Mouse (Mus musculus): Measurements from ENCODE around the gene Lhx3. TPM values are rescaled to one million over a fixed set of nuclear protein-coding genes. Genes with fewer than 3 reads are reported as not detected.

Gene Lhx3
- total RNA-seq, 4 experiments from 2014 or later = 0.27 to 0.53 (median 0.31) TPM; not detected in 1

Other genes starting within 250 kb of the Lhx3 start
- gene Camsap1, start 225.0 kb downstream of the Lhx3 start, total RNA-seq (2022) = 100 to 1,000 TPM; 126 to 157 (median 135) TPM
- 10 to 100 TPM; 46.4 to 57.2 (median 52.6) TPM for gene Ubac1, start 186.5 kb downstream of the Lhx3 start, total RNA-seq (2022)
- 10 to 100 TPM; 64.1 to 75.4 (median 65.3) TPM for gene Nacc2, start 85.1 kb downstream of the Lhx3 start, total RNA-seq (2022)
- gene Qsox2, start 29.2 kb upstream of the Lhx3 start, total RNA-seq (2022) = 10 to 100 TPM; 22.9 to 26.5 (median 24.9) TPM
- gene Ccdc187, start 86.3 kb upstream of the Lhx3 start, total RNA-seq (2022) = 1 to 10 TPM in 3 of 4 experiments, under 1 TPM in 1; 0.47 to 1.9 (median 1.5) TPM
- gene Gpsm1, start 107.2 kb upstream of the Lhx3 start, total RNA-seq (2022) = 10 to 100 TPM; 44.1 to 48.7 (median 45.6) TPM
- 10 to 100 TPM; 22.4 to 27.7 (median 24.8) TPM for gene Dnlz, start 143.8 kb upstream of the Lhx3 start, total RNA-seq (2022)
- 1 to 10 TPM; 1.6 to 6.1 (median 4.1) TPM for gene Card9, start 152.6 kb upstream of the Lhx3 start, total RNA-seq (2022)
- 10 to 100 TPM; 72.9 to 86.2 (median 82.1) TPM for gene Snapc4, start 172.4 kb upstream of the Lhx3 start, total RNA-seq (2022)
- 100 to 1,000 TPM; 125 to 165 (median 148) TPM for gene Entr1, start 181.0 kb upstream of the Lhx3 start, total RNA-seq (2022)
- 10 to 100 TPM; 87.2 to 97.4 (median 91.3) TPM for gene Pmpca, start 181.1 kb upstream of the Lhx3 start, total RNA-seq (2022)
- 10 to 100 TPM; 23.9 to 27.9 (median 25.8) TPM for gene Inpp5e, start 200.9 kb upstream of the Lhx3 start, total RNA-seq (2022)
- 10 to 100 TPM; 48.2 to 56.5 (median 54.5) TPM for gene Sec16a, start 236.9 kb upstream of the Lhx3 start, total RNA-seq (2022)